Mouse (Mus musculus) ES-E14 (cell line): ENCODE results near the gene Jam3. TPM values are rescaled to one million over a fixed set of nuclear protein-coding genes. Genes with fewer than 3 reads are reported as not detected.
A peak's percentile ranks its signal among the peaks of the same experiment; 100 is the strongest.

ENCODE experiments used
- DNase-seq: peaks from one replicate; pipeline ENCODE4 v3.0.0-alpha.2; 2013; ENCODE audit warnings: low read depth, low spot score
- H3K27ac ChIP-seq: 2 replicates; pipeline ENCODE4 v1.5.1; 2012; ENCODE audit warnings: low read depth, mild to moderate bottlenecking, low read length, moderate library complexity, mixed read lengths; ENCODE audit not compliant: poor library complexity, insufficient read depth, severe bottlenecking
- H3K36me3 ChIP-seq: 2 replicates; pipeline ENCODE4 v1.6.1; 2012; ENCODE audit warnings: mild to moderate bottlenecking, low read length, moderate library complexity, mixed read lengths; ENCODE audit not compliant: control insufficient read depth, poor library complexity, insufficient read depth, severe bottlenecking
- H3K4me1 ChIP-seq, 2 experiments: fragments of 150-350 bp in 1 of 2; sonication (generic) in 1 of 2; 2 replicates each; pipeline ENCODE4 v1.6.1; 2012; ENCODE audit warnings: low read length in 2 of 2, mild to moderate bottlenecking in 1 of 2, mixed read lengths in 1 of 2; ENCODE audit not compliant: control insufficient read depth in 2 of 2, insufficient read depth in 2 of 2, poor library complexity in 1 of 2
- H3K4me3 ChIP-seq, 2 experiments: fragments of 150-350 bp in 1 of 2; sonication (generic) in 1 of 2; 2 replicates each; pipeline ENCODE4 v1.5.1; 2012; ENCODE audit warnings: low read length in 2 of 2, low read depth in 1 of 2, mild to moderate bottlenecking in 1 of 2, mixed read lengths in 1 of 2; ENCODE audit not compliant: insufficient read depth in 1 of 2, poor library complexity in 1 of 2, severe bottlenecking in 1 of 2
- H3K9ac ChIP-seq: 2 replicates; pipeline ENCODE4 v1.6.1; 2012; ENCODE audit warnings: low read depth, mild to moderate bottlenecking, low read length, mixed read lengths; ENCODE audit not compliant: poor library complexity, insufficient read depth, severe bottlenecking
- H3K9me3 ChIP-seq: fragments of 150-350 bp; sonication (generic); 2 replicates; pipeline ENCODE4 v1.6.1; 2012; ENCODE audit warnings: low read depth, mild to moderate bottlenecking, low read length; ENCODE audit not compliant: control insufficient read depth, insufficient read depth
- CHD2 ChIP-seq: IDR thresholded peaks from 2 replicates; pipeline ENCODE4 v1.6.1; 2014; ENCODE audit warnings: mild to moderate bottlenecking, low read depth, low read length, inconsistent platforms
- HCFC1 ChIP-seq: IDR thresholded peaks from 2 replicates; pipeline ENCODE4 v1.6.1; 2012; ENCODE audit warnings: low read length, inconsistent platforms, borderline replicate concordance; ENCODE audit not compliant: insufficient read depth
- MAFK ChIP-seq: IDR thresholded peaks from 2 replicates; pipeline ENCODE4 v1.6.1; 2014; ENCODE audit warnings: mild to moderate bottlenecking, low read depth, low read length, inconsistent platforms; ENCODE audit not compliant: insufficient read depth
- ZC3H11A ChIP-seq: IDR thresholded peaks from 2 replicates; pipeline ENCODE4 v1.6.1; 2012; ENCODE audit warnings: low read depth, mild to moderate bottlenecking, inconsistent platforms, low read length, borderline replicate concordance
- ZNF384 ChIP-seq: IDR thresholded peaks from 2 replicates; pipeline ENCODE4 v1.6.1; 2012; ENCODE audit warnings: low read depth, low read length, inconsistent platforms
- in situ Hi-C, 2 experiments: fragments of 600-800 bp; cut with MboI; formaldehyde crosslinking; loops; one replicate each; pipeline ENCODE4 v1.15.1; 2025; ENCODE audit warnings: low sequenced_read_pairs in 2 of 2, inconsistent platforms in 1 of 2; ENCODE audit not compliant: unreplicated experiment in 2 of 2
- total RNA-seq: library from RNA; depleted of rRNA; stranded (reverse); fragments of 300-350 nt; gene quantifications from 2 replicates; pipeline ENCODE4 v1.2.3, GENCODE M21; 2012

The Jam3 gene
- total RNA-seq, 1 experiment = 29.7 TPM

DNA sequence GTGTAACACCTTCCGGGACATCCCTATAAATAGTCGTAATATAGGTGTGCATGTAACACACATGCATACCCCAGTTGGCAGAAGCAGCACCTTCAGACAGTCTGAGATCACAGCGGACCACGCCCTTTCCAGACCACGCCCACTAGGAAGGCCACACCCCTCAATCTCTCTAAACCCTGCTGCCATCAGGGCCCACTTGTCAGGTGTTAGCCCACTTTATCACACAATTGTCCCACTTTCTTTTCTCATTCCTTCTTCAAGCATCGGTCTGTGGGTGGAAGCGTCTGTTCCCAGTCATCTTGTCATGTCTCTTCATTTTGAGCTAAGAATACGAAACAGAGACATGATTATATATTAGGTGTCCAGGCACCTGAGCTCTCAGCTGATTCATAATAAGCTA lies 35.2 kb upstream of the Jam3 start:
- Histone ChIP-seq H3K9ac (no peak overlapping the region), H3K4me3 (no peak overlapping the region), H3K27ac (no peak overlapping the region), H3K4me1 (peaks cover 1 to 7% of the 10 kb centered on the region in 2 experiments; a peak in 2 of 4 replicates), H3K36me3 (no peaks in the 10 kb centered on the region), H3K9me3 (no peaks in the 10 kb centered on the region)
- in situ Hi-C loops = no loop called here
- TF ChIP-seq ZNF384 (no peak), ZC3H11A (no peak), HCFC1 (no peak), MAFK (no peak), CHD2 (no peak)
- DNase-seq = peak; percentile 20

DNA sequence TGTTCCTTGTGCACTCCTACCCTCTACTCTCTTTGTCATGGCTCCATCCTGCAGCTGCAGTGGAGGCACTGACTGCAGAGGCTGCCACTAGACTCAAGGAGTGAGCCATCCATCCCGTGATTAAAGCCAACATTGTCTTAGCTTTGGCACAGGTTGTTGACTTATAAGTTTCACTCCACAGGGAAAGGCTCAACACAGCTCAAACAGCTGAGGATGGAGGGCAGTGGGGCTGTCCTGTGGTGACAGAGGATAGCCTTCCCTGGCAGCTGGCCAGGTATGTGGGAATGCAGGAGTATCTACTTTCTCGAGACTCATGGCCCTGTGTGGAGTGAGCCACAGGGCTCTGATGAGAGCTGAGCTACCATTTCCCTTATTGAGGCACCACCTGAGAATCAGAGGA lies 34.1 kb upstream of the Jam3 start:
- TF ChIP-seq CHD2 = no peak
- DNase-seq = no peak
- in situ Hi-C loops = no loop called here

GRCm38 (mm10) chr9:27188677-27189241 lies 33.5 kb upstream of the Jam3 start:
- Histone ChIP-seq H3K36me3 (no peaks in the 10 kb centered on the region), H3K4me1 (peaks cover 1 to 7% of the 10 kb centered on the region in 2 experiments; a peak in 2 of 4 replicates), H3K9ac (no peak overlapping the region), H3K27ac (no peak overlapping the region), H3K4me3 (no peak overlapping the region), H3K9me3 (no peaks in the 10 kb centered on the region)
- TF ChIP-seq ZNF384 = no peak
- no peak for TF ChIP-seq MAFK
- no peak for TF ChIP-seq ZC3H11A
- TF ChIP-seq HCFC1 = no peak
- TF ChIP-seq CHD2 = no peak
- no peak for DNase-seq
- in situ Hi-C loops = no loop called here

More for the DNA sequence above, 34.1 kb upstream of the Jam3 start:
- H3K36me3 ChIP-seq = no peaks in the 10 kb centered on the region
- no peaks in the 10 kb centered on the region for H3K9me3 ChIP-seq
- H3K4me1 ChIP-seq = peaks cover 1 to 7% of the 10 kb centered on the region in 2 experiments; a peak in 2 of 4 replicates
- H3K4me3 ChIP-seq = no peak overlapping the region
- no peak overlapping the region for H3K9ac ChIP-seq
- H3K27ac ChIP-seq = no peak overlapping the region

- Histone ChIP-seq H3K36me3 (no peaks in the 10 kb centered on the region), H3K9me3 (no peaks in the 10 kb centered on the region), H3K4me3 (no peak overlapping the region), H3K4me1 (peaks cover 0 to 1% of the 10 kb centered on the region in 2 experiments; a peak in 1 of 4 replicates), H3K27ac (no peak overlapping the region), H3K9ac (no peak overlapping the region)
- no peak for TF ChIP-seq MAFK
- TF ChIP-seq ZNF384 = no peak
- TF ChIP-seq HCFC1 = no peak
- TF ChIP-seq ZC3H11A = no peak
- TF ChIP-seq CHD2 = no peak
- DNase-seq = no peak
- in situ Hi-C loops = no loop called here
These were observed 30.6 kb upstream of the Jam3 start for GRCm38 (mm10) chr9:27185820-27186219.

- no peak overlapping the region for H3K4me3 ChIP-seq
- H3K9me3 ChIP-seq = no peaks in the 10 kb centered on the region
- H3K4me1 ChIP-seq = no peaks in the 10 kb centered on the region
- TF ChIP-seq MAFK (no peak), ZNF384 (no peak), CHD2 (no peak), ZC3H11A (no peak), HCFC1 (no peak)
- H3K27ac ChIP-seq = no peak overlapping the region
- no peak overlapping the region for H3K9ac ChIP-seq
- in situ Hi-C loops = no loop called here
- no peaks in the 10 kb centered on the region for H3K36me3 ChIP-seq
- DNase-seq = no peak
These were observed 26.9 kb upstream of the Jam3 start for GRCm38 (mm10) chr9:27182087-27182486.
